Mouse (Mus musculus) heart, embryonic 14.5 days (tissue): ENCODE results near the gene Daxx. TPM values are rescaled to one million over a fixed set of nuclear protein-coding genes. Genes with fewer than 3 reads are reported as not detected.

Experiments
- ATAC-seq: fragments of 200-750 bp; cut with Nextera tagmentation; 2 replicates; pipeline ENCODE4 v1.8.0; 2017; ENCODE audit warnings: low read depth, moderate TSS enrichment; ENCODE audit not compliant: insufficient number of reproducible peaks, insufficient read depth, low FRiP score
- H3K27ac ChIP-seq, 2 experiments: fragments of 200-500 bp in 1 of 2; fragments of 300-500 bp in 1 of 2; sonication (generic) in 1 of 2; replicated peaks in 1 of 2; 2 replicates each; pipeline ENCODE4 v1.5.1; 2012 to 2014; ENCODE audit warnings: low read depth in 2 of 2, low read length in 2 of 2, control low read depth in 1 of 2, mild to moderate bottlenecking in 1 of 2, mixed read lengths in 1 of 2; ENCODE audit not compliant: control insufficient read depth in 1 of 2, insufficient read depth in 1 of 2
- H3K27me3 ChIP-seq: fragments of 300-500 bp; sonication (generic); 2 replicates; pipeline ENCODE4 v1.6.1; 2014; ENCODE audit warnings: mild to moderate bottlenecking, low read length, control low read depth; ENCODE audit not compliant: control insufficient read depth, insufficient read depth
- H3K36me3 ChIP-seq: fragments of 300-500 bp; sonication (generic); 2 replicates; pipeline ENCODE4 v1.6.1; 2014; ENCODE audit warnings: mild to moderate bottlenecking, control low read depth, low read length, mixed read lengths; ENCODE audit not compliant: control insufficient read depth, insufficient read depth
- H3K4me1 ChIP-seq, 2 experiments: fragments of 200-500 bp in 1 of 2; fragments of 300-500 bp in 1 of 2; sonication (generic) in 1 of 2; 2 replicates each; pipeline ENCODE4 v1.6.1; 2012 to 2014; ENCODE audit warnings: low read length in 2 of 2, control low read depth in 1 of 2, mixed read lengths in 1 of 2; ENCODE audit not compliant: control insufficient read depth in 2 of 2, insufficient read depth in 2 of 2
- H3K4me2 ChIP-seq: fragments of 300-500 bp; sonication (generic); 2 replicates; pipeline ENCODE4 v1.6.1; 2014; ENCODE audit warnings: mild to moderate bottlenecking, low read length
- H3K4me3 ChIP-seq, 2 experiments: fragments of 200-500 bp in 1 of 2; fragments of 300-500 bp in 1 of 2; sonication (generic) in 1 of 2; 2 replicates each; pipeline ENCODE4 v1.5.1; 2012 to 2014; ENCODE audit warnings: low read length in 2 of 2, mild to moderate bottlenecking in 2 of 2, control low read depth in 1 of 2, low read depth in 1 of 2, moderate library complexity in 1 of 2; ENCODE audit not compliant: control insufficient read depth in 1 of 2, insufficient read depth in 1 of 2
- H3K9ac ChIP-seq: fragments of 300-500 bp; sonication (generic); 2 replicates; pipeline ENCODE4 v1.6.1; 2014; ENCODE audit warnings: mild to moderate bottlenecking, low read length
- H3K9me3 ChIP-seq: fragments of 300-500 bp; sonication (generic); 2 replicates; pipeline ENCODE4 v1.6.1; 2016; ENCODE audit warnings: low read length, control low read depth; ENCODE audit not compliant: control insufficient read depth
- WGBS: fragments of 180-500 bp; shearing (Covaris S2); extraction: QIAGEN DNeasy Blood & Tissue Kit; methylation state at CpG from one replicate; pipeline ENCODE4 v1.1.7; 2014; 5-methylcytosine and 5-hydroxymethylcytosine counted together
- polyA plus RNA-seq: library from polyadenylated mRNA; unstranded; fragments of >200 nt; fragmentation: Nextera tagmentation; extraction: Ambion mirVana; gene quantifications from 2 replicates; pipeline ENCODE4 v1.2.1, GENCODE M21; 2014

Gene Daxx
- polyA plus RNA-seq, 1 experiment from 2014 or later = 27.2 TPM

DNA sequence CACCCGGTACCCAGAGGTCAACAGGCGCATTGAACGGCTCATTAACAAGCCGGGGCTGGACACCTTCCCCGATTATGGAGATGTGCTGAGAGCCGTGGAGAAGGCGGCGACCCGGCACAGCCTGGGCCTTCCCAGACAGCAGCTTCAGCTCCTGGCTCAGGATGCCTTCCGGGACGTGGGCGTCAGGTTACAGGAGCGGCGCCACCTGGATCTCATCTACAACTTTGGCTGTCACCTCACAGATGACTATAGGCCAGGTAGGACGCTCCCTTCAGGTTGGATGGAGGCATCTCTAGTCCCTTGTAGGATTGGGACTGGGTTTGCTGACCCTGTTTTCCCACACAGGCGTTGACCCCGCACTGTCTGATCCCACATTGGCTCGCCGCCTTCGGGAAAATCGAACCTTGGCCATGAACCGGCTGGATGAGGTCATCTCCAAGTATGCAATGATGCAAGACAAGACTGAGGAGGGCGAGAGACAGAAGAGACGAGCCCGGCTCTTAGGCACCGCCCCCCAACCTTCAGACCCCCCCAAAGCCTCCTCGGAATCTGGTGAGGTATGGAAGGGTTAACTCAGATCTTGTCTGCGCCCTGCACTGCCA lies 2.7 kb downstream of the Daxx start:
- no peak for ATAC-seq
- Histone ChIP-seq H3K4me2 (no peak overlapping the region), H3K9me3 (no peaks in the 10 kb centered on the region), H3K9ac (no peak overlapping the region), H3K4me1 (peaks cover 9 to 23% of the 10 kb centered on the region in 2 experiments; a peak in 3 of 4 replicates), H3K4me3 (no peak overlapping the region), H3K27me3 (no peaks in the 10 kb centered on the region), H3K27ac (no peak overlapping the region), H3K36me3 (peaks cover 47% of the 10 kb centered on the region)
- WGBS = 89% methylated on average over 28 of the region's 28 CpGs

DNA sequence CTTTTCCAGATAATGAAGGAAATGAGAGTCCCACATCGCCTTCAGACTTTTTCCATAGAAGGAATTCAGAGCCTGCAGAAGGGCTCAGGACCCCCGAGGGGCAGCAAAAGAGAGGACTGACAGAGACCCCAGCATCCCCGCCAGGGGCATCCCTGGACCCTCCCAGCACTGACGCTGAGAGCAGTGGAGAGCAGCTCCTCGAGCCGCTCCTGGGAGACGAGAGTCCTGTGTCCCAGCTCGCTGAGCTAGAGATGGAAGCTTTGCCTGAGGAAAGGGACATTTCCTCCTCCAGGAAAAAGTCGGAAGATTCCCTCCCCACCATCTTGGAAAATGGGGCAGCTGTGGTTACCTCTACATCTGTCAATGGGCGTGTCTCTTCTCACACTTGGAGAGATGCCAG lies 4.0 kb downstream of the Daxx start:
- Histone ChIP-seq H3K9ac (no peak overlapping the region), H3K4me3 (no peak overlapping the region), H3K36me3 (peaks cover 57% of the 10 kb centered on the region), H3K4me1 (peaks cover 11 to 21% of the 10 kb centered on the region in 2 experiments; a peak in 3 of 4 replicates), H3K4me2 (no peak overlapping the region), H3K27me3 (no peaks in the 10 kb centered on the region), H3K27ac (no peak overlapping the region), H3K9me3 (no peaks in the 10 kb centered on the region)
- no peak for ATAC-seq
- WGBS = 88% methylated on average over 10 of the region's 10 CpGs

DNA sequence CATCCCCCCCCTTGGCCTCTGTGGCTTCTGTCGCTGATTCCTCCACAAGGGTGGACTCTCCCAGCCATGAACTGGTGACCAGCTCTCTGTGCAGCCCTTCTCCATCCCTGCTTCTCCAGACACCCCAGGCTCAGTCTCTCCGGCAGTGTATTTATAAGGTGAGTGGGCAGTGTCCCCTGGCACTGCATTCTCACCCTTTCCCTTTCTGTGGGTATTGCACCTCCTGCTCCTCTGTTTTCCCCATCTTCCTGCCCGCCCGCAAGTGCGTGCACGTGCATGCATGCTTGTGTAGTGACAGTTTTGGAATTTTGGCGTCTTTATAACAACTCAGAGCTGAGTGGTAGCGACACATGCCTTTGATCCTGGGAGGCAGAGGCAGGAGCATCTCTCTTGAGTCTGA lies 4.7 kb downstream of the Daxx start:
- Histone ChIP-seq H3K4me2 (no peak overlapping the region), H3K27me3 (no peaks in the 10 kb centered on the region), H3K4me1 (peaks cover 14 to 27% of the 10 kb centered on the region in 2 experiments), H3K9ac (no peak overlapping the region), H3K9me3 (no peaks in the 10 kb centered on the region), H3K4me3 (no peak overlapping the region), H3K36me3 (peaks cover 60% of the 10 kb centered on the region), H3K27ac (no peak overlapping the region)
- ATAC-seq = no peak
- WGBS = 94% methylated on average over 8 of the region's 8 CpGs

- 70% methylated on average over 13 of the region's 13 CpGs for WGBS
- no peaks in the 10 kb centered on the region for H3K9me3 ChIP-seq
- no peaks in the 10 kb centered on the region for H3K27me3 ChIP-seq
- H3K36me3 ChIP-seq = peaks cover 60% of the 10 kb centered on the region
- peak overlapping the region; percentile 57 for H3K4me2 ChIP-seq
- peaks cover 18 to 29% of the 10 kb centered on the region in 2 experiments for H3K4me1 ChIP-seq
- no peak overlapping the region for H3K4me3 ChIP-seq
- no peak overlapping the region for H3K27ac ChIP-seq
- H3K9ac ChIP-seq = no peak overlapping the region; the same call in 1 of the 2 replicates
- no peak for ATAC-seq
Observed at GRCm38 (mm10) chr17:33914969-33915391, 5.8 kb downstream of the Daxx start.

- ATAC-seq = peak; percentile 89
- H3K9ac ChIP-seq = peak within 1 kb of the TSS; percentile 75
- peaks cover 56% of the 10 kb centered on the region for H3K36me3 ChIP-seq
- peak within 1 kb of the TSS; percentile 54 to 83; a peak in 3 of 4 replicates for H3K27ac ChIP-seq
- H3K4me1 ChIP-seq = peaks cover 13 to 23% of the 10 kb centered on the region in 2 experiments
- H3K4me2 ChIP-seq = peak within 1 kb of the TSS; percentile 75
- H3K4me3 ChIP-seq = peak within 1 kb of the TSS; percentile 63 to 66
- WGBS = under 1% methylated on average over 32 of the region's 34 CpGs
- H3K27me3 ChIP-seq = no peaks in the 10 kb centered on the region
- no peaks in the 10 kb centered on the region for H3K9me3 ChIP-seq
Observed at GRCm38 (mm10) chr17:33915671-33916250, 6.5 kb downstream of the Daxx start, which contains the start of the genes Tapbp and Zbtb22. Tapbp (plus strand) TSS chr17:33915899. Zbtb22 (plus strand) TSS chr17:33915904.

GRCm38 (mm10) chr17:33916294-33916693 lies 7.1 kb downstream of the Daxx start:
- peak overlapping the region; percentile 75 for H3K9ac ChIP-seq
- peaks cover 50% of the 10 kb centered on the region for H3K36me3 ChIP-seq
- peaks cover 13 to 23% of the 10 kb centered on the region in 2 experiments for H3K4me1 ChIP-seq
- peak overlapping the region; percentile 63 to 66 for H3K4me3 ChIP-seq
- no peaks in the 10 kb centered on the region for H3K9me3 ChIP-seq
- under 1% methylated on average over 14 of the region's 20 CpGs for WGBS
- peak overlapping the region in 1 of 2 experiments; percentile 83; a peak in 2 of 4 replicates for H3K27ac ChIP-seq
- H3K27me3 ChIP-seq = no peaks in the 10 kb centered on the region
- ATAC-seq = peak; percentile 18
- peak overlapping the region; percentile 75 for H3K4me2 ChIP-seq

- no peak overlapping the region for H3K27ac ChIP-seq
- WGBS = 66% methylated on average over 31 of the region's 31 CpGs
- no peak for ATAC-seq
- peak overlapping the region; percentile 63 to 66 for H3K4me3 ChIP-seq
- peak overlapping the region; percentile 75 for H3K9ac ChIP-seq
- H3K9me3 ChIP-seq = no peaks in the 10 kb centered on the region
- H3K36me3 ChIP-seq = peaks cover 43% of the 10 kb centered on the region
- H3K27me3 ChIP-seq = no peaks in the 10 kb centered on the region
- H3K4me2 ChIP-seq = peak overlapping the region; percentile 75
- peaks cover 13 to 23% of the 10 kb centered on the region in 2 experiments for H3K4me1 ChIP-seq
Observed at GRCm38 (mm10) chr17:33916847-33917655, 7.8 kb downstream of the Daxx start.
